Mouse (Mus musculus) heart, postnatal 0 days (tissue): ENCODE data around the gene Ptprh. TPM values are rescaled to one million over a fixed set of nuclear protein-coding genes. Genes with fewer than 3 reads are reported as not detected.

Source experiments
- ATAC-seq: fragments of 200-750 bp; cut with Nextera tagmentation; 2 replicates; pipeline ENCODE4 v1.8.0; 2017; ENCODE audit warnings: low read depth, moderate number of reproducible peaks, moderate library complexity; ENCODE audit not compliant: insufficient read depth
- DNase-seq: peaks from one replicate; pipeline ENCODE4 v3.0.0-alpha.2; 2016; ENCODE audit warnings: low spot score
- H3K27ac ChIP-seq: fragments of 300-500 bp; sonication (generic); 2 replicates; pipeline ENCODE4 v1.5.1; 2014; ENCODE audit warnings: low read depth, mild to moderate bottlenecking
- H3K27me3 ChIP-seq: fragments of 300-500 bp; sonication (generic); 2 replicates; pipeline ENCODE4 v1.6.1; 2014; ENCODE audit warnings: low read length, mixed read lengths; ENCODE audit not compliant: control insufficient read depth, insufficient read depth
- H3K36me3 ChIP-seq: fragments of 300-500 bp; sonication (generic); replicated peaks from 2 replicates; pipeline ENCODE4 v1.6.1; 2014; ENCODE audit warnings: low read length, mixed read lengths; ENCODE audit not compliant: control insufficient read depth, insufficient read depth
- H3K4me1 ChIP-seq: fragments of 300-500 bp; sonication (generic); 2 replicates; pipeline ENCODE4 v1.6.1; 2014; ENCODE audit warnings: antibody characterized with exemption; ENCODE audit not compliant: control insufficient read depth, insufficient read depth
- H3K4me2 ChIP-seq: fragments of 300-500 bp; sonication (generic); 2 replicates; pipeline ENCODE4 v1.6.1; 2014; ENCODE audit warnings: low read depth, mild to moderate bottlenecking, low read length, moderate library complexity
- H3K4me3 ChIP-seq: fragments of 300-500 bp; sonication (generic); 2 replicates; pipeline ENCODE4 v1.5.1; 2014; ENCODE audit warnings: low read depth, low read length
- H3K9ac ChIP-seq: fragments of 300-500 bp; sonication (generic); replicated peaks from 2 replicates; pipeline ENCODE4 v1.6.1; 2014; ENCODE audit warnings: low read depth, low read length, mixed read lengths
- H3K9me3 ChIP-seq: fragments of 300-500 bp; sonication (generic); replicated peaks from 2 replicates; pipeline ENCODE4 v1.6.1; 2016; ENCODE audit warnings: low read length; ENCODE audit not compliant: control insufficient read depth
- CTCF ChIP-seq: IDR thresholded peaks from 2 replicates; pipeline ENCODE4 v1.5.1; 2016; ENCODE audit warnings: antibody characterized with exemption, control low read depth, low read depth
- EP300 ChIP-seq: IDR thresholded peaks from 2 replicates; pipeline ENCODE4 v1.6.1; 2016; ENCODE audit warnings: antibody characterized with exemption, low read depth
- WGBS: fragments of 180-500 bp; shearing (Covaris S2); extraction: QIAGEN DNeasy Blood & Tissue Kit; methylation state at CpG from one replicate; pipeline ENCODE4 v1.1.7; 2014; 5-methylcytosine and 5-hydroxymethylcytosine counted together
- polyA plus RNA-seq: library from polyadenylated mRNA; unstranded; fragments of >200 nt; fragmentation: Nextera tagmentation; extraction: Ambion mirVana; gene quantifications from 2 replicates; pipeline ENCODE4 v1.2.1, GENCODE M21; 2015
- total RNA-seq: library from RNA; depleted of rRNA; stranded (reverse); fragments of >200 nt; gene quantifications from 2 replicates; pipeline ENCODE4 v1.2.3, GENCODE M21; 2014; ENCODE audit warnings: low replicate concordance

Ptprh gene
- total and polyA plus RNA-seq, 2 experiments from 2014 or later = not detected

DNA sequence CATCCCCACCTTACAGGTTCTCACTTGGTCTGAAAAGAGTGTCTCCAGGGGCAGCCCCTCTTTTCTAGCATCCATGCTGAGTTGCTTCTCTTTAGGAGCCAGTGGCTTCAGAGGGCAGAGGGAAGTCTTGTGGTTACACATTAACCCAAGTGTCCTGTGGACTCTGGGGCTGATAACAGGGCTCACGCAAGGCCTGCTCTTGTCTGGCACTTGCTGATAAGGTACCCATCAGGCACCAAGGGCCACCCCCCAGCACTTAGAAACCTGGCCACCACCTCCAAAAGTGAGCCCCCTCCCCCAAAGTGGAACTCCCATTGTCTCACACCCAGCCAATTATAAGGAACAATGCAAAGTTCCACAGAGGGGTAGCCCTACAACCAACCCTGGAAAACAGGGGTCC lies 26.4 kb upstream of the Ptprh start:
- H3K9me3 ChIP-seq = no peaks in the 10 kb centered on the region
- 50% methylated on average over 1 of the region's 1 CpGs for WGBS
- no peak overlapping the region for H3K9ac ChIP-seq
- H3K4me2 ChIP-seq = no peak overlapping the region
- TF ChIP-seq CTCF (no peak), EP300 (no peak)
- ATAC-seq (no peak), DNase-seq (no peak)
- peaks cover 57% of the 10 kb centered on the region for H3K36me3 ChIP-seq
- H3K4me3 ChIP-seq = no peak overlapping the region
- no peaks in the 10 kb centered on the region for H3K4me1 ChIP-seq
- no peak overlapping the region for H3K27ac ChIP-seq
- H3K27me3 ChIP-seq = no peaks in the 10 kb centered on the region

DNA sequence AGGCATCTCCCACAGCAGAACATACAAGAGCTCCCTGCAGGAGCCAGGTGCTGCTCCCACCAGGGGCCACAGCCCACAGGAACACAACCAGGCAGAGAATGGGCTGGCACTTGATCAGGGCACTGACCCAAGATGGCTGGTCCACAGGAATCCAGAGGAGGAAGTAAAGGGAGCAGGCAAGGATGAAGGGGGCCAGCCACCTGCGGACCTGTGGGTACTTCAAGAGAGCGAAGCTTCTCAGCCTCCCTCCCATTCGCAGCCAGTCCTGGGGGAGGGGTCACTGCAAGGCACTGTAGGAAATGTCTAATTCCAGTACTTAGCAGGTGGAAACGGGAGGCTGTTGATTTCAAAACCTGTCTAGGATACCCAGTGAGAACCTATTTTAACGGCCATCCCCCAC lies 25.7 kb upstream of the Ptprh start:
- no peak for ATAC-seq
- no peak overlapping the region for H3K9ac ChIP-seq
- no peak overlapping the region for H3K4me2 ChIP-seq

DNA sequence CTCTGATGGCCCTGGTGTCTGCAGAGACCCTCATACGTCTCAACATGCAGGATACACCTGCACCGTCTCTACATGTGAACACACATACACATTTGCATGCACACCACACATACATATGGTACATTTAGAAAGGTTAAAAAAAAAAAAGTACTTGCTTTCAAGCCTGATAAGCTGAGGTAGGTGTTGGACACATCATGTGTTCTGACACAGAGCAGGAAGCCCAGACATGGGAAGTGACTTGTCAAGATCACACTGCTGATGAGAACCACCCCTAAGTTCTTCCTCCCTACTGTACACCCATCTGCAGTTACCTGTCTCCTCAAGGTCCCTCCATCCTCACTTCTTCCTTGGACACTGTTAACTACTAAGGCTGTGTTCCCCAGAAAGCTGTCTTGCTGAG lies 22.1 kb upstream of the Ptprh start:
- H3K9me3 ChIP-seq = no peaks in the 10 kb centered on the region
- no peak overlapping the region for H3K4me2 ChIP-seq
- no peak for TF ChIP-seq EP300
- no peak for TF ChIP-seq CTCF
- H3K4me1 ChIP-seq = no peaks in the 10 kb centered on the region
- H3K36me3 ChIP-seq = peaks cover 17% of the 10 kb centered on the region
- H3K27ac ChIP-seq = no peak overlapping the region
- ATAC-seq (no peak), DNase-seq (no peak)
- WGBS = 82% methylated on average over 2 of the region's 2 CpGs
- no peaks in the 10 kb centered on the region for H3K27me3 ChIP-seq
- no peak overlapping the region for H3K4me3 ChIP-seq
- H3K9ac ChIP-seq = no peak overlapping the region

More for the DNA sequence above, 25.7 kb upstream of the Ptprh start:
- Histone ChIP-seq H3K9me3 (no peaks in the 10 kb centered on the region), H3K27me3 (no peaks in the 10 kb centered on the region), H3K36me3 (peaks cover 52% of the 10 kb centered on the region), H3K4me1 (no peaks in the 10 kb centered on the region), H3K27ac (no peak overlapping the region), H3K4me3 (no peak overlapping the region)
- 89% methylated on average over 5 of the region's 5 CpGs for WGBS
- DNase-seq = no peak
- no peak for TF ChIP-seq EP300
- no peak for TF ChIP-seq CTCF

DNA sequence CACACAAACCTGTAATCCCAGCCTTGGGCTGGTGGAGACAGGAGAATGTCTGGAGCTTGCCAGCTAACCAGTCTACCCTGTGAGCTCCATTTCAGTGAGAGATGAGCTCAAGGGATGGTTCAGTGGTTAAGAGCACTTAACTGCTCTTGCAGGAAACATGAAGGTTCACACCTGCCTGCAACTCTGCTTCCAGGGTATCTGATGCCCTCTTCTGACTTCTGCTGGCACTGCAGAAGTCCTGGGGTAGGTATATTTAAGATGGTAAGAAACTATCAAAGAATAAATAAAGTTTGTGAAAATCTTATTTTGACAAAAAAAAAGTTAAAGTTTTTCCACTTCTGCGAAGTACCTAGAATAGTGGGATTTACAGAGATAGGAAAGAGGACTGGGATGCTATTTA lies 20.5 kb upstream of the Ptprh start:
- H3K4me3 ChIP-seq = no peak overlapping the region
- no peaks in the 10 kb centered on the region for H3K4me1 ChIP-seq
- H3K36me3 ChIP-seq = peaks cover 9% of the 10 kb centered on the region; the same call in 1 of the 2 replicates
- no peaks in the 10 kb centered on the region for H3K9me3 ChIP-seq
- 34% methylated on average over 1 of the region's 1 CpGs for WGBS
- no peaks in the 10 kb centered on the region for H3K27me3 ChIP-seq
- no peak overlapping the region for H3K27ac ChIP-seq
- TF ChIP-seq EP300 = no peak
- no peak for TF ChIP-seq CTCF
- no peak overlapping the region for H3K4me2 ChIP-seq
- no peak overlapping the region for H3K9ac ChIP-seq
- ATAC-seq = no peak
- no peak for DNase-seq

DNA sequence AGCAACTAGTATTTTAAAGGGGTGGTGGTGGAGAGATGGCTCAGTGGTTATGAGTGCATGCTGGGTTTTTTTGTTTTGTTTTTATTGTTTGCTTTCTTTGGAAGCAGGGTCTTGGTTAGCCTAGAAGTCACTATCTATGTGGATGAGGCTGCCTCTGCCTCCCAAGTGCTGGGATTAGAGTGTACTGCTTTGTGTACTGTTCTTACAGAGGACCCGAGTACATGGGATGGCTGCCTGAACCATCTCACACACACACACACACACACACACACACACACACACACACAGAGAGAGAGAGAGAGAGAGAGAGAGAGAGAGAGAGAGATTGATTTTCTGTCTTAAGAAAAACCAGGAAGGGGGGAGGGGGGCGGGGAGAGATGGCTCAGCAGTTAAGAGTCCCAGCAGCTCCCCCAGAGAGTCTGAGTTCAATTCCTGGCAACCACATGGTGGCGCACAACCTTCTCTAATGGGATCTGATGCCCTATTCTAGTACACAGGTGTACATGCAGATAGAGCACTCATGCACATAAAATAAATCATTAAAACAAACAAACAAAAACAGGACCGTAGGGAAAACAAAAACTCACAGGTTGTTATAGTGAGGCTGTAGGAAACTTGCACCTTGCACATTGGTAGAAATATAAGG lies 19.8 kb upstream of the Ptprh start:
- Histone ChIP-seq H3K9ac (no peak overlapping the region), H3K4me1 (no peaks in the 10 kb centered on the region), H3K4me3 (no peak overlapping the region), H3K27ac (no peak overlapping the region), H3K27me3 (no peaks in the 10 kb centered on the region), H3K4me2 (no peak overlapping the region), H3K36me3 (peaks cover 4% of the 10 kb centered on the region; the same call in 1 of the 2 replicates), H3K9me3 (no peaks in the 10 kb centered on the region)
- DNase-seq (no peak), ATAC-seq (no peak)
- 22% methylated on average over 4 of the region's 4 CpGs for WGBS
- TF ChIP-seq CTCF = peak; percentile 51
- TF ChIP-seq EP300 = no peak

DNA sequence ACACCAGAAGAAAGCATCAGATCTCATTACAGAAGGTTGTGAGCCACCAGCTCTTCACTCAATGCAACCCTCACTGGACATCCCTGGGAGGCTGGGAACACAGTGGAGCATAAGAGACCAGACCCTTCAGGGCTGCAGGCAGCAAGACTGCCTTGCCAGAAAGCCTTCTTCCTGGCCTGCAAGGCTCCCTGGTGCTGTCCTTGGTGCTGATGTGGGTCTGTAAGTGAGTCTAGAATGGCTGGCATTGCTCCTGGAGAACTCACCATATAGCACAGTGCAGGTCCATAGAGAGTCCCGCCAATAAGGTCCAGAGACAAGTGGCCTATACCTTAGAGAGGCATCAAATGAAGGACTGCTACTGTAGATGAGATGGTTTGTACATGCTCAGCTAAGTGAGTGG lies 16.1 kb upstream of the Ptprh start:
- no peaks in the 10 kb centered on the region for H3K4me1 ChIP-seq
- H3K9me3 ChIP-seq = no peaks in the 10 kb centered on the region
- ATAC-seq (no peak), DNase-seq (peak; percentile 33)
- no peak overlapping the region for H3K4me3 ChIP-seq
- H3K27me3 ChIP-seq = no peaks in the 10 kb centered on the region
- WGBS = 8% methylated on average over 1 of the region's 1 CpGs
- no peak overlapping the region for H3K9ac ChIP-seq
- no peak for TF ChIP-seq CTCF
- TF ChIP-seq EP300 = no peak
- H3K4me2 ChIP-seq = no peak overlapping the region
- H3K27ac ChIP-seq = no peak overlapping the region
- no peaks in the 10 kb centered on the region for H3K36me3 ChIP-seq
